Mouse (Mus musculus) stomach, embryonic 14.5 days (tissue): Measurements from ENCODE around the gene Zfp800. TPM values are rescaled to one million over a fixed set of nuclear protein-coding genes. Genes with fewer than 3 reads are reported as not detected.

Experiments
- ATAC-seq: fragments of 200-750 bp; cut with Nextera tagmentation; 2 replicates; pipeline ENCODE4 v1.8.0; 2017; ENCODE audit warnings: low read depth, moderate TSS enrichment; ENCODE audit not compliant: insufficient number of reproducible peaks, insufficient read depth, low FRiP score
- H3K27ac ChIP-seq: fragments of 300-500 bp; sonication (generic); 2 replicates; pipeline ENCODE4 v1.5.1; 2014; ENCODE audit warnings: mild to moderate bottlenecking, low read length, moderate library complexity, mixed read lengths
- H3K27me3 ChIP-seq: fragments of 300-500 bp; sonication (generic); 2 replicates; pipeline ENCODE4 v1.6.1; 2014; ENCODE audit warnings: low read length, control low read depth, mixed read lengths; ENCODE audit not compliant: control insufficient read depth, insufficient read depth
- H3K36me3 ChIP-seq: fragments of 300-500 bp; sonication (generic); 2 replicates; pipeline ENCODE4 v1.6.1; 2014; ENCODE audit warnings: mild to moderate bottlenecking, control low read depth, low read length, moderate library complexity, mixed read lengths; ENCODE audit not compliant: control insufficient read depth, insufficient read depth
- H3K4me1 ChIP-seq: fragments of 300-500 bp; sonication (generic); 2 replicates; pipeline ENCODE4 v1.6.1; 2014; ENCODE audit warnings: low read length, control low read depth, mixed read lengths; ENCODE audit not compliant: control insufficient read depth, insufficient read depth
- H3K4me2 ChIP-seq: fragments of 300-500 bp; sonication (generic); replicated peaks from 2 replicates; pipeline ENCODE4 v1.6.1; 2014; ENCODE audit warnings: low read depth, low read length, control low read depth
- H3K4me3 ChIP-seq: fragments of 300-500 bp; sonication (generic); 2 replicates; pipeline ENCODE4 v1.5.1; 2014; ENCODE audit warnings: low read depth, low read length, control low read depth
- H3K9ac ChIP-seq: fragments of 300-500 bp; sonication (generic); replicated peaks from 2 replicates; pipeline ENCODE4 v1.6.1; 2014; ENCODE audit warnings: low read depth, mild to moderate bottlenecking, control low read depth, low read length, moderate library complexity, mixed read lengths
- H3K9me3 ChIP-seq: fragments of 300-500 bp; sonication (generic); 2 replicates; pipeline ENCODE4 v1.6.1; 2016; ENCODE audit warnings: low read depth, low read length, control low read depth; ENCODE audit not compliant: control insufficient read depth
- WGBS: fragments of 180-500 bp; shearing (Covaris S2); extraction: QIAGEN DNeasy Blood & Tissue Kit; methylation state at CpG from one replicate; pipeline ENCODE4 v1.1.7; 2014; 5-methylcytosine and 5-hydroxymethylcytosine counted together
- polyA plus RNA-seq: library from polyadenylated mRNA; unstranded; fragments of >200 nt; fragmentation: Nextera tagmentation; extraction: Ambion mirVana; gene quantifications from 2 replicates; pipeline ENCODE4 v1.2.1, GENCODE M21; 2014

The Zfp800 gene
- polyA plus RNA-seq, 1 experiment from 2014 or later: 23.3 TPM

- Histone ChIP-seq H3K4me1 (peaks cover 26% of the 10 kb centered on the region), H3K4me2 (peak overlapping the region; percentile 56), H3K36me3 (peaks cover 15% of the 10 kb centered on the region), H3K9ac (peak overlapping the region; percentile 87), H3K4me3 (peak overlapping the region; percentile 95), H3K27me3 (no peaks in the 10 kb centered on the region), H3K9me3 (no peaks in the 10 kb centered on the region), H3K27ac (peak overlapping the region; percentile 89)
- ATAC-seq: peak; percentile 44; the same call in 1 of the 2 replicates
- 8% methylated on average over 45 of the region's 46 CpGs for WGBS
Measured at GRCm38 (mm10) chr6:28423767-28424695, 26.2 kb upstream of the Zfp800 start.

DNA sequence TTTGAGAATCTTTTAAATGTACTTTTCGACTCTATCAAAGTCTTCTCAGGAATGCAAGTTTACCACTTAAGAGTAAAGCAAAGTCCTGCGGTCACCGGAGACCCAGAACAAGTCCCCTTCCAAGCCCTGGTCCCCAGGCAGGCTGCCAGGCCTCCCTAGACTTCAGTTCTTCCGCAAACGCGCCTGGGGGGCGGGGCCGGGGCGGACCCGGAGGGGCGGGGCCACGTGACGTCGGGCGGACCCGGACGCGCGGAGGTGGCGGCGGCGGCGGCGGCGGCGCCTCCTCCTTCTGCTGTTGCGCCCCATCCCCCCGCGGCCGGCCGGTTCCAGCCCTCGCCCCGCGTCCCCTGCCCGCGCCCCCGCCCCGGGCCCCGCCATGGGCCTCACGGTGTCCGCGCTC lies 25.5 kb upstream of the Zfp800 start, which contains the start of gene Arf5:
Gene Arf5 (plus strand): TSS at position 248 of the 400 bp plus-strand sequence.
- Histone ChIP-seq H3K4me3 (peak within 1 kb of the TSS; percentile 95), H3K9me3 (no peaks in the 10 kb centered on the region), H3K36me3 (peaks cover 21% of the 10 kb centered on the region), H3K27me3 (no peaks in the 10 kb centered on the region), H3K9ac (peak within 1 kb of the TSS; percentile 87), H3K4me1 (peaks cover 26% of the 10 kb centered on the region), H3K4me2 (peak within 1 kb of the TSS; percentile 56), H3K27ac (peak within 1 kb of the TSS; percentile 89)
- WGBS: 2% methylated on average over 35 of the region's 42 CpGs
- peak; percentile 67 for ATAC-seq

- 72% methylated on average over 15 of the region's 15 CpGs for WGBS
- H3K27me3 ChIP-seq: no peaks in the 10 kb centered on the region
- H3K4me2 ChIP-seq: peak overlapping the region; percentile 56
- no peaks in the 10 kb centered on the region for H3K9me3 ChIP-seq
- no peak for ATAC-seq
- peaks cover 25% of the 10 kb centered on the region for H3K36me3 ChIP-seq
- no peak overlapping the region for H3K9ac ChIP-seq
- no peak overlapping the region for H3K27ac ChIP-seq
- H3K4me3 ChIP-seq: peak overlapping the region; percentile 95; the same call in 1 of the 2 replicates
- peaks cover 26% of the 10 kb centered on the region for H3K4me1 ChIP-seq
Measured at GRCm38 (mm10) chr6:28422651-28423290, 25.0 kb upstream of the Zfp800 start.

DNA sequence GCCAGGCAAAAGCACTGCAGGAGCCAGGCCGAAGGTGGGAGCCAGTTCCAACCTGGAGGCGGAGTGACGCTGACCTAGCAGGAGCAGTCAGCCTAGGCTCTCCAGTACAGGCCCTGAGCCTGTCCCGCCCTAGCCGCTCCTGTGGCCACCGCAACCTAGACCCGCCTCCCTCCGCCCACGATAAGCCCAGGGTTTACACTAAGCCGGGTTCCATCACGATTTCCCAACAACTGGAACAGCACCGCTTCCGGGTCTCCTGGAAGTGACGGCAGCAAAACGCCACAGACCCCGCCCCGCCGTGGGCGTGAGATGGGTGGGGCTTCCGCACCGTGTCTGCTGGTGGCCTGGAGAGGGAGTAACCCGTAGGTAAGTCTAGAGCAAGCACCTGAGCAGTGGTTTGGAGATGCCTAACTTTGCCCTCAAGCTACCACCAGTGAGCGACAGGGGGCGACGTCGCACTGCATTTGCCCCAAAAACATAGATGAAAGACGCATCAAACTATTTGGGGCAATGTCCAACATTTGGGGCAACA lies 23.7 kb upstream of the Zfp800 start:
- WGBS: under 1% methylated on average over 27 of the region's 27 CpGs

DNA sequence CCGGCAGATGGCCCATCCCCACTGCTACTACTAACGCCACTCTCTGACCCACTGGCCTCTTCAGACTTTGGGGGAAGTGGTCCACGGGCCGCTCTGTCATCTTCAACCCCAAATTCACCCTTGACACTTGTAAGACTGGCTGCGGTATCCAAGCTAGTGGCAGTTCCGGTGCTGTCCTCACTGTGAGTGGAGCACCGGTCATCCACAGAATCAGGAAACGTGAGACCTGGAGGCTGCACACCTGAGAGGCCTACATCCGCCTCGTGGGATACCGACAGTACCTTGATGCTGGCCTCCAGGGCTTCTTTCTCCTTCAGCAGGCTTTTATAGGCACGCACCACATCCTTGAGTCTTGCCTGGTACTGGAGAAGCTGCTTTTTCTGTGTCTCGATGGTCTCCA lies 23.1 kb upstream of the Zfp800 start:
- peak overlapping the region; percentile 81 for H3K4me3 ChIP-seq
- peak overlapping the region; percentile 63 for H3K9ac ChIP-seq
- no peaks in the 10 kb centered on the region for H3K9me3 ChIP-seq
- peaks cover 26% of the 10 kb centered on the region for H3K4me1 ChIP-seq
- WGBS: 22% methylated on average over 13 of the region's 13 CpGs
- peak overlapping the region; percentile 84 for H3K4me2 ChIP-seq
- no peaks in the 10 kb centered on the region for H3K27me3 ChIP-seq
- no peak for ATAC-seq
- peaks cover 19% of the 10 kb centered on the region for H3K36me3 ChIP-seq
- H3K27ac ChIP-seq: peak overlapping the region; percentile 61; the same call in 1 of the 2 replicates

More for the DNA sequence above, 23.7 kb upstream of the Zfp800 start:
- H3K36me3 ChIP-seq: peaks cover 21% of the 10 kb centered on the region
- peak; percentile 91 for ATAC-seq
- H3K27ac ChIP-seq: peak overlapping the region; percentile 61; the same call in 1 of the 2 replicates
- H3K4me1 ChIP-seq: peaks cover 26% of the 10 kb centered on the region
- no peaks in the 10 kb centered on the region for H3K27me3 ChIP-seq
- peak overlapping the region; percentile 63 for H3K9ac ChIP-seq
- no peaks in the 10 kb centered on the region for H3K9me3 ChIP-seq
- H3K4me3 ChIP-seq: peak overlapping the region; percentile 81
- peak overlapping the region; percentile 84 for H3K4me2 ChIP-seq

DNA sequence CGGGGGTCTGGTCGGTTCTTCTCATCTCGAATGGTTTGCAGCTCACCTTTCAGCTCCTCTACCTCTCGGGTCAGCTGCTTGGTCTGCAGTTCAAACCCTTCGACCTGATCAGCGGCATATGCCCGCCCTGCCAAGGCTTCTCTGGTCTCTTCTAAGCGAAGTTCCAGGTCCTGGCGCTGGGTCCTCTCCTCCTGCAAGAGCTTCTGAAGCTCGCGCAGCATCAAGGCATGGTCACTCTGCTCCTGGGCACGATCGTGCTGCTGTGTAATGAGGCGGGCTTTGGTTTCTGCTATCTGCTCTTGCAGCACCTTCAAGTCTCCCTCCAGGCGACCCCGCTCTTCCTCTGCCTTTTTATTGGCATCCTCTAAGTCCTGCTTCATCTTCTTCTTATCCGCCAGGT lies 22.6 kb upstream of the Zfp800 start:
- no peak for ATAC-seq
- Histone ChIP-seq H3K4me3 (peak overlapping the region; percentile 81), H3K4me2 (peak overlapping the region; percentile 84), H3K27me3 (no peaks in the 10 kb centered on the region), H3K4me1 (peaks cover 26% of the 10 kb centered on the region), H3K9me3 (no peaks in the 10 kb centered on the region), H3K27ac (no peak overlapping the region), H3K9ac (peak overlapping the region; percentile 63; the same call in 1 of the 2 replicates), H3K36me3 (peaks cover 22% of the 10 kb centered on the region)
- 71% methylated on average over 17 of the region's 17 CpGs for WGBS

DNA sequence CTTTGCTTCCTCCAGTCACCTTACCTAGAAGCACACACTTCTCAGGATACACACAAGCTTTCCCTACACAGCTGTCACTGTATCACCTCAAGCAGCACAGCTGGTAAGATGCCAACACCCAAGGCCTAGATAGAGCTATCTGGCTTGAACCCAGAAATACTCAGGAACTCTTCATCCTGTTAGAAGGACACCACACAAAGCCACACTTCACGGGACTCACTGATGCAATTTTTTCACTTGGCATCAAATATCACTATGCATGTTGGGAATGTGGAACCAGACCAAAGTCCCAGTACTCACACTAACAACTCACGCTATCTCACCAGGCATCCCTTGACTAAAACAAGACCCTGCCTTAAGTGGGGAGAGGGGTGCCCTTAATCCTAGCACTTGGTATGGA lies 21.9 kb upstream of the Zfp800 start:
- ATAC-seq: no peak
- Histone ChIP-seq H3K9me3 (no peaks in the 10 kb centered on the region), H3K4me1 (peaks cover 24% of the 10 kb centered on the region), H3K4me3 (no peak overlapping the region), H3K27me3 (no peaks in the 10 kb centered on the region), H3K4me2 (peak overlapping the region; percentile 84; the same call in 1 of the 2 replicates), H3K27ac (no peak overlapping the region), H3K36me3 (peaks cover 22% of the 10 kb centered on the region), H3K9ac (no peak overlapping the region)
- WGBS: 77% methylated on average over 2 of the region's 2 CpGs

- H3K4me3 ChIP-seq: no peak overlapping the region
- no peak overlapping the region for H3K27ac ChIP-seq
- H3K4me2 ChIP-seq: no peak overlapping the region
- ATAC-seq: no peak
- no peaks in the 10 kb centered on the region for H3K27me3 ChIP-seq
- peaks cover 18% of the 10 kb centered on the region for H3K4me1 ChIP-seq
- 89% methylated on average over 14 of the region's 14 CpGs for WGBS
- no peaks in the 10 kb centered on the region for H3K9me3 ChIP-seq
- no peak overlapping the region for H3K9ac ChIP-seq
- peaks cover 22% of the 10 kb centered on the region for H3K36me3 ChIP-seq
Measured at GRCm38 (mm10) chr6:28418449-28418848, 20.6 kb upstream of the Zfp800 start.
